Mouse (Mus musculus): ENCODE measurements around the gene Shld2.

Gene Shld2

DNA sequence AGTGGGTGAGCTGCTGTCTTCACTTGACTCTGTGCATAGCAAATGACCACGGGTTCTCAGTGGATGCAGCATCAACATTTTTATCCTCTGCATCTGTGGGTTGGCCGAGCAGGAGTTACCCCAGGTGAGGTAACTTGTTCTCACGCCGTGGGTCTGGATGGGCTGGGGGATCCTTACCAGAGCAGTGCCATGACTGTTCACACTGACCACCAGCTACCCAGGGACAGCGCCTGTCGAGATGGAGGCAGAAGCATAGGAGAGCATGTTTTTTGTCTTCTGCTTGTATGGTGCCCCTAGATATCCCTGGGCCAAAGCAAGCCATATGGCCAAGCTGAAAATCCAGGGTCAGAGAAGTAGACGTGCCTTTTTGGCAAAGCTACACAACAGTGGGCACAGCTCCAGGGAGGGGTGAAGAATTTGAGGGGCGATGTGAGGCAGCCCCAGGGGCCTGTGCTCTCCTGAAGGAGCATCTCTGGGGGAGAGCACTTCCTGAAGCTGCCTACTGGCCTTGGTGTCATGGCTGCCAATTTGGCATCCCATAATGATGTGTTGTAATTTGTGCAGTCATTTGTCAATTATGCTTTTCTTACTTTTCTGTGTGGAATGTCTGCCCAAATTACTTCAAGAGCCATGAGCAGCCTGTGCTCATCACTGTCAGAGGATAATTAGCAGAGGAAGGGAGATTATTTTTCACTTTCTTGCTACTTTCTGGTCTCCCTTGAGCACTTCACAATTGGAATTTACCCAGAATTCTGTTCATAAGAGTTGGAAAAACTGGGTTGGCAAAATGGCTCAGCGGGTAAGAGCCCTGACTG, 77.2 kb downstream of the Shld2 start:
- no peak overlapping the region for H3K4me3 ChIP-seq (replicated peaks; ENCODE audit: low read length)
- H3K27me3 ChIP-seq (ENCODE audit: insufficient read depth, low read length): no peaks in the 10 kb centered on the region
- no peaks in the 10 kb centered on the region for H3K9me3 ChIP-seq (ENCODE audit: low read length)
- H3K4me1 ChIP-seq (replicated peaks; ENCODE audit: low read depth, low read length): peaks cover 15% of the 10 kb centered on the region
- TF ChIP-seq NANOG (IDR thresholded peaks at IDR 0.05; ENCODE audit: borderline replicate concordance, low read length) (no peak), CTCF (conservative IDR thresholded peaks at IDR 0.05; ENCODE audit: low read length) (no peak), POU5F1 (IDR thresholded peaks at IDR 0.05; ENCODE audit: borderline replicate concordance, low read length) (no peak)
- peaks cover 33% of the 10 kb centered on the region for H3K36me3 ChIP-seq (ENCODE audit: insufficient read depth, low read length)

DNA sequence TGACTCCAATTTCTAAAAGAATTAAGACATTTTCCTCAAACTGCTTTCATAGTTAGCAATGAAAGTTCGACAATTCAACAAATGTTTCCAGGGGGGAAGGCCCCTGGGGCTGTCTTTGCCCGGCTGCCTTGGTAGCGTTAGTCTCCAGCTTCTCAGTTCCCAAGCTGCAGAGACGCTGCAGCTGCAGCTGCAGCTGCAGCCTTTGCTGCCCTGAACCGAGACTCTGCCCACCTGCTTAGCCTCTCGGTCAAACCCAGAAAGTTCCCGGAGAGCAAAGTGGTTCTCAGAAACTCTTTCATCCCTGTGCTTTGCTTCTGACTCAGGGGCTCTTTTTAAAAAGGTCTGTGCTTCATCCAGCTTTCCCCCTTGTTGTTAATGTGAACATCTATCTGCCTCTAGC, 78.0 kb downstream of the Shld2 start:
- peaks cover 28% of the 10 kb centered on the region for H3K36me3 ChIP-seq (ENCODE audit: insufficient read depth, low read length)
- TF ChIP-seq POU5F1 (IDR thresholded peaks at IDR 0.05; ENCODE audit: borderline replicate concordance, low read length) (no peak), NANOG (IDR thresholded peaks at IDR 0.05; ENCODE audit: borderline replicate concordance, low read length) (no peak), CTCF (conservative IDR thresholded peaks at IDR 0.05; ENCODE audit: low read length) (no peak)
- no peaks in the 10 kb centered on the region for H3K9me3 ChIP-seq (ENCODE audit: low read length)
- no peaks in the 10 kb centered on the region for H3K27me3 ChIP-seq (ENCODE audit: insufficient read depth, low read length)
- no peak overlapping the region for H3K4me3 ChIP-seq (replicated peaks; ENCODE audit: low read length)
- peaks cover 22% of the 10 kb centered on the region for H3K4me1 ChIP-seq (replicated peaks; ENCODE audit: low read depth, low read length)

DNA sequence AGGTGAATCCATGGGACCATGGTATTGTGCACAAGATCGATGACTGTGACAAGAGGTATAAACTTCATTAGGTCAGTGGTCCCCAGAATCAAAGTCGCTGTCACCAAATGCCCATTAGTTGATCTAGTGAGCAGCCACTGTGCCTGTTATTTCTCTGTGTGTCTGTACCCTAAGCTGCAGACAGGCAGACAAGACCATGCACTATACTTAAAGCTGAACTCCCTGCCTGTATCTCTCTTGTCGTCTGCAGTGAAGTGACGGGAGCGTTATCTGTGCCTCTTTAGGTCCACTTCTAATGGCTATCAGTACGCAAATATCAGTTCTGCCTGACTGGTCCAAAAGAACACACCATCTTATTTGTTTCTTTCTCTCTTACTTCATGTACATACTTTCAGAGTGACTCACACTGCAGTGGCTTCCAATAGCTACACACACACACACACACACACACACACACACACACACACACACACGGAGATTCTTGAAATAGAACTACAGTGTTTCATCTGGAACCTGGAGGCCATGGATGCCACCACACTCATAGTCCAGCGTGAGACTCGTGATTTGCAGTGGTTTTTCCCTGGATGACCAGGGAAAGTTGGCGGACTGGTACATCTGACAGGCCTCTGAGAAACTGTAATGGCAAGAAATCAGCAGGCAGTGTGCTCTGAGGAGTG, 81.3 kb downstream of the Shld2 start:
- TF ChIP-seq POU5F1 (IDR thresholded peaks at IDR 0.05; ENCODE audit: borderline replicate concordance, low read length) (no peak), NANOG (IDR thresholded peaks at IDR 0.05; ENCODE audit: borderline replicate concordance, low read length) (no peak), CTCF (conservative IDR thresholded peaks at IDR 0.05; ENCODE audit: low read length) (no peak)
- H3K36me3 ChIP-seq (ENCODE audit: insufficient read depth, low read length): peaks cover 10% of the 10 kb centered on the region
- H3K27me3 ChIP-seq (ENCODE audit: insufficient read depth, low read length): no peaks in the 10 kb centered on the region
- H3K9me3 ChIP-seq (ENCODE audit: low read length): no peaks in the 10 kb centered on the region
- no peak overlapping the region for H3K4me3 ChIP-seq (replicated peaks; ENCODE audit: low read length)
- peaks cover 15% of the 10 kb centered on the region for H3K4me1 ChIP-seq (replicated peaks; ENCODE audit: low read depth, low read length)

DNA sequence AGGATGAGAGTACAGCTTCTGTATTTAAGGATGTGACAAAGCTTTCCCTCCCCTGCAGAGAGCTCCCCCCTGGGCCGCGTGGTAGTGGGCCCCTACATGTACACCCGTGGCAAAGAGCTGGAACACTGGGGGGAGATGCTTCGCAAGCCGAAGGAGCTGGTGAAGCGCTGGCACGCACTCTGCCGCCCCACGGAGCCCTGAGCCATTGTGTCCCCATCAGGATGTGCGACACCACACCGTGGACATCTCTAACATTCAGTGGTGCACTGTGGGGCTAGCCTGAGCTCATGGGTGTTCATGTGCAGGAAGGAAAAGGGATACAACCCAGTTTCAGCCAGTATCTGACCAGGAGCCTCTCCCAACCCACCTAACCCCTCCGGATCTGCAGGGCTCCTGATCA, 82.3 kb downstream of the Shld2 start:
- Histone ChIP-seq H3K36me3 (ENCODE audit: insufficient read depth, low read length) (peaks cover 5% of the 10 kb centered on the region), H3K9me3 (ENCODE audit: low read length) (no peaks in the 10 kb centered on the region), H3K4me1 (replicated peaks; ENCODE audit: low read depth, low read length) (peaks cover 13% of the 10 kb centered on the region), H3K4me3 (replicated peaks; ENCODE audit: low read length) (no peak overlapping the region), H3K27me3 (ENCODE audit: insufficient read depth, low read length) (no peaks in the 10 kb centered on the region)
- TF ChIP-seq NANOG (IDR thresholded peaks at IDR 0.05; ENCODE audit: borderline replicate concordance, low read length) (no peak), POU5F1 (IDR thresholded peaks at IDR 0.05; ENCODE audit: borderline replicate concordance, low read length) (no peak), CTCF (conservative IDR thresholded peaks at IDR 0.05; ENCODE audit: low read length) (no peak)

DNA sequence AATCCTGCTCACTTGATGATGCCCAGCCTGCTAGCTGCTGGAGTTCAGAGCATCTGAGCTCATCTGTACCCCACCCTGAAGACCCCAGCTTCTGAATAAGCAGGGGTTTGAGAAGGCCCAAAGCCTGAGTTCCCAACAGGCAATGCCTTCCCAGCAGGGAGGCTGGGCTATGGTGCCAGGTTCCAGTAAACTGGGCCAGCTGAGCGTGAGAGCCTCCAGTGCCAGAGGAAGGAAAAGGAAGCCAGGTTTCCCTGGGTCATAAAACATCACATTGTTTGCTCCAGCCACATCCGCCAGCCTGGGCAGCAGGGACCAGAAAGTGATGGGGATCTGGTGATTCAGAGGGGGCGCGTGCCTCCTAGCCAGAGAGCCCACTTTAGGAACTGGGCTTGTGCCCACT, 83.7 kb downstream of the Shld2 start:
- Histone ChIP-seq H3K9me3 (ENCODE audit: low read length) (no peaks in the 10 kb centered on the region), H3K4me1 (replicated peaks; ENCODE audit: low read depth, low read length) (peaks cover 13% of the 10 kb centered on the region), H3K4me3 (replicated peaks; ENCODE audit: low read length) (no peak overlapping the region), H3K36me3 (ENCODE audit: insufficient read depth, low read length) (no peaks in the 10 kb centered on the region), H3K27me3 (ENCODE audit: insufficient read depth, low read length) (peaks cover 8% of the 10 kb centered on the region)
- TF ChIP-seq CTCF (conservative IDR thresholded peaks at IDR 0.05; ENCODE audit: low read length) (no peak), POU5F1 (IDR thresholded peaks at IDR 0.05; ENCODE audit: borderline replicate concordance, low read length) (no peak), NANOG (IDR thresholded peaks at IDR 0.05; ENCODE audit: borderline replicate concordance, low read length) (no peak)

DNA sequence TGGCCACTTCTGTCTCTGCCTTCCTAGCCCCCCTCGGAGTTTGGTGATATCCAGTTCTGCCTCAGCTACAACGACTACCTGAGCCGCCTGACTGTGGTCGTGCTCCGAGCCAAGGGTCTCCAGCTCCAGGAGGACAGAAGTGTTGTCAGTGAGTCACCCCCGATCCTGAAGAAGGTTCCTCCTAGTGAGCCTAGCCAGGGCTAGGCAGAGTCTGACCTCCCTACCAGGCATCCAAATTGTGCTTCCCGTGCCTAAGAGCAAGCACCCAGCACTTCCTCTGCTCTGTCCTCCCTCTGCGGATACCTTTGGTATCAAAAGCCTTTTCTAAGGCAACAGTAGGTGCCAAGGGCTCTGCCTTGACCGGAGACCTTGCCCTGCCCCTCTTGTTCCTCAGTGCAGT, 84.3 kb downstream of the Shld2 start:
- TF ChIP-seq POU5F1 (IDR thresholded peaks at IDR 0.05; ENCODE audit: borderline replicate concordance, low read length) (no peak), CTCF (conservative IDR thresholded peaks at IDR 0.05; ENCODE audit: low read length) (no peak), NANOG (IDR thresholded peaks at IDR 0.05; ENCODE audit: borderline replicate concordance, low read length) (no peak)
- Histone ChIP-seq H3K9me3 (ENCODE audit: low read length) (no peaks in the 10 kb centered on the region), H3K4me3 (replicated peaks; ENCODE audit: low read length) (no peak overlapping the region)

DNA sequence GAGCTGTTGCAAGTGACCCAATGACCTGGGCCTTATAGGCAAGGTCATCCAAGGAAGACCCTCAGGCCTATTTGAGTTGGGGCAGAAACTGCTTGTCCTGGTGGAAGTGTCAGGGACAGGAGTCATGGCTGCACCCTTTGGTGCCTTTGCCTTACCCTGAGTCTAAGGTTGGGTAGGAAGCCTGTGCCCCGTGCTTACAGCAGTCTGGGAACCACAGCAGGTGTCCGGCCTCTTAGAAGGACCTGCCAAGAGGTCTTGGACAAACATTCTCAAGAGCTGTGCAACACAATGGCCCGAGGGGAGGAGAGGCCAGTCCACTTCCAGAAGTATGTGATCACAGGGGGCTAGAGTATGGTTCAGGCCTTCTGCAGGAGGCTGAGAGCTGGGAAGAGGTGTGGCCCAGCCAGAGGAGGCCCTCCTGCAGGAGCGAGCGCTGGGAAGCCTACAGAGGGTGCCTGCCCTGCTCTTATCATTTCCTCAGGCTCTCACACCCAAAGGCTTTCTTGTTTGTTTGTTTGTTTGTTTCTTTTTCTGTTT, 86.9 kb downstream of the Shld2 start:
- Histone ChIP-seq H3K4me3 (replicated peaks; ENCODE audit: low read length) (no peak overlapping the region), H3K9me3 (ENCODE audit: low read length) (no peaks in the 10 kb centered on the region), H3K27me3 (ENCODE audit: insufficient read depth, low read length) (peaks cover 37% of the 10 kb centered on the region), H3K36me3 (ENCODE audit: insufficient read depth, low read length) (no peaks in the 10 kb centered on the region), H3K4me1 (replicated peaks; ENCODE audit: low read depth, low read length) (peaks cover 22% of the 10 kb centered on the region)
- TF ChIP-seq POU5F1 (IDR thresholded peaks at IDR 0.05; ENCODE audit: borderline replicate concordance, low read length) (no peak), NANOG (IDR thresholded peaks at IDR 0.05; ENCODE audit: borderline replicate concordance, low read length) (no peak), CTCF (conservative IDR thresholded peaks at IDR 0.05; ENCODE audit: low read length) (no peak)

More for the DNA sequence above, 84.3 kb downstream of the Shld2 start:
- Histone ChIP-seq H3K27me3 (ENCODE audit: insufficient read depth, low read length) (peaks cover 12% of the 10 kb centered on the region), H3K4me1 (replicated peaks; ENCODE audit: low read depth, low read length) (peaks cover 13% of the 10 kb centered on the region), H3K36me3 (ENCODE audit: insufficient read depth, low read length) (no peaks in the 10 kb centered on the region)

DNA sequence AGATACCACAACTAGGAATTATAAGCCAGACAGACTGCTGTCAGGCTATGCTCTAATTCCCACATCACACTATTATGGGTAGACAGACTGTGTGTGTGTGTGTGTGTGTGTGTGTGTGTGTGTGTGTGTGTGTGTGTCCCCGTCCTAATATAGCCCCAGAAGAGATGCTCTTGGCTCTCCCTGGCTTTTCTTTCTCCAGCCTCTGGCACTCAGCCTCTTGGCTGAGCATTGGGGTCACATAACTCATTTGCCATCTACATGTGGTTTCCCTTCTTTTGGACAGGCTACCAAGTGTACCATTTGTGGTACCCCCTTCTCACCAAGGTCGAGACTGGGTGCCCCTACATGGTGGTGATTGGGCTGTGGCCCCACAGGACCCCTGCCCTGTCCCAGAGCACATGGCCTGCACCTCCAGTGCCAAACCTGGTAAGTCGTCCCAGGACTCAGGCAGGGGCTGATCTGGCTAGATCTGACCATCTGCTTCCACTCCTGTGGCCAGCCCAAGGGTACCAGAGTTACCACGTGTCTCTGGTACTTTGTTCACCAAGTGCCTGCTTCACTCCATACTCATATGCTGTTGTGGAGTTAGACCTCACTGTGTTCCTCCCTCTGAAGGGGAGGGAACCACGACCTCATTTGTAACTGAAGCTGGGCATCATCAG, 88.7 kb downstream of the Shld2 start:
- no peak overlapping the region for H3K4me3 ChIP-seq (replicated peaks; ENCODE audit: low read length)
- no peaks in the 10 kb centered on the region for H3K36me3 ChIP-seq (ENCODE audit: insufficient read depth, low read length)
- TF ChIP-seq POU5F1 (IDR thresholded peaks at IDR 0.05; ENCODE audit: borderline replicate concordance, low read length): no peak
- TF ChIP-seq NANOG (IDR thresholded peaks at IDR 0.05; ENCODE audit: borderline replicate concordance, low read length): no peak
- no peaks in the 10 kb centered on the region for H3K9me3 ChIP-seq (ENCODE audit: low read length)
- peaks cover 45% of the 10 kb centered on the region for H3K27me3 ChIP-seq (ENCODE audit: insufficient read depth, low read length)
- H3K4me1 ChIP-seq (replicated peaks; ENCODE audit: low read depth, low read length): peaks cover 12% of the 10 kb centered on the region; the same call in 1 of the 2 replicates
